Mouse (Mus musculus) MEL (cell line): ENCODE data around the gene Gm49361.

Source experiments
- CTCF ChIP-seq, 3 experiments: IDR thresholded peaks in 2 of 3; conservative IDR thresholded peaks in 1 of 3; 2 replicates each; pipeline ENCODE4 v1.5.1; 2011 to 2012; ENCODE audit warnings: low read length in 3 of 3, low read depth in 2 of 3, mild to moderate bottlenecking in 2 of 3, improper control_type of control experiment in 1 of 3, inconsistent platforms in 1 of 3, mixed read lengths in 1 of 3, moderate library complexity in 1 of 3; ENCODE audit not compliant: control insufficient read depth in 1 of 3, insufficient read depth in 1 of 3, poor library complexity in 1 of 3, severe bottlenecking in 1 of 3
- EP300 ChIP-seq, 2 experiments: IDR thresholded peaks; 2 replicates each; pipeline ENCODE4 v1.6.1; 2011; ENCODE audit warnings: improper control_type of control experiment in 2 of 2, low read length in 2 of 2, low read depth in 1 of 2, mild to moderate bottlenecking in 1 of 2
- ETS1 ChIP-seq: IDR thresholded peaks from 2 replicates; pipeline ENCODE4 v1.6.1; 2012; ENCODE audit warnings: low read depth, mild to moderate bottlenecking, inconsistent platforms, low read length, improper control_type of control experiment, moderate library complexity
- GATA1 ChIP-seq: IDR thresholded peaks from 2 replicates; pipeline ENCODE4 v1.6.1; 2011; ENCODE audit warnings: low read depth, low read length, improper control_type of control experiment
- HCFC1 ChIP-seq: IDR thresholded peaks from 2 replicates; pipeline ENCODE4 v1.6.1; 2012; ENCODE audit warnings: low read depth, mild to moderate bottlenecking, inconsistent platforms, low read length, improper control_type of control experiment, moderate library complexity
- NELFE ChIP-seq: IDR thresholded peaks from 2 replicates; pipeline ENCODE4 v1.6.1; 2011; ENCODE audit warnings: low read depth, low read length, improper control_type of control experiment
- POLR2A ChIP-seq, 2 experiments: IDR thresholded peaks; 2 replicates each; pipeline ENCODE4 v1.6.1; 2011 to 2012; ENCODE audit warnings: low read length in 2 of 2, mild to moderate bottlenecking in 2 of 2, control low read depth in 1 of 2, improper control_type of control experiment in 1 of 2, low read depth in 1 of 2, moderate library complexity in 1 of 2; ENCODE audit not compliant: control insufficient read depth in 1 of 2, insufficient read depth in 1 of 2, poor library complexity in 1 of 2
- POLR2AphosphoS2 ChIP-seq: IDR thresholded peaks from 2 replicates; pipeline ENCODE4 v1.6.1; 2011; ENCODE audit warnings: low read length, improper control_type of control experiment
- TAL1 ChIP-seq: IDR thresholded peaks from 2 replicates; pipeline ENCODE4 v1.6.1; 2012; ENCODE audit warnings: mild to moderate bottlenecking, inconsistent platforms, low read length, moderate library complexity, mixed read lengths
- TBP ChIP-seq: IDR thresholded peaks from 2 replicates; pipeline ENCODE4 v1.8.0; 2011; ENCODE audit warnings: low read depth, low read length, improper control_type of control experiment
- USF1 ChIP-seq: IDR thresholded peaks from 2 replicates; pipeline ENCODE4 v1.6.1; 2014; ENCODE audit warnings: low read depth, mild to moderate bottlenecking, inconsistent platforms, low read length, improper control_type of control experiment, moderate library complexity

GRCm38 (mm10) chr14:57646155-57646554 lies 99.7 kb downstream of the Gm49361 start:
- TF ChIP-seq POLR2AphosphoS2, result no peak
- TF ChIP-seq CTCF (IDR thresholded peaks at IDR 0.05 in 2 of 3, conservative IDR thresholded peaks at IDR 0.05 in 1 of 3; ENCODE audit: control insufficient read depth in 1 of 3, insufficient read depth in 1 of 3, low read depth in 2 of 3, low read length in 3 of 3, poor library complexity in 1 of 3, severe bottlenecking in 1 of 3), result no peak
- no peak for TF ChIP-seq POLR2A (IDR thresholded peaks at IDR 0.05; ENCODE audit: control insufficient read depth in 1 of 2, insufficient read depth in 1 of 2, low read depth in 1 of 2, low read length in 2 of 2, poor library complexity in 1 of 2)
- TF ChIP-seq HCFC1, result no peak
- TF ChIP-seq EP300 (IDR thresholded peaks at IDR 0.05; ENCODE audit: low read depth in 1 of 2, low read length in 2 of 2), result peak in 1 of 2 experiments; percentile 63; a peak in 2 of 4 replicates
- no peak for TF ChIP-seq TAL1
- TF ChIP-seq ETS1, result no peak
- TF ChIP-seq TBP, result no peak
- no peak for TF ChIP-seq NELFE
- TF ChIP-seq USF1, result no peak
- peak; percentile 71; the same call in 1 of the 2 replicates for TF ChIP-seq GATA1
